Mouse (Mus musculus): ENCODE data around the gene 1700034I23Rik. TPM values are rescaled to one million over a fixed set of nuclear protein-coding genes. Genes with fewer than 3 reads are reported as not detected.
A peak's percentile ranks its signal among the peaks of the same experiment; 100 is the strongest.
"Not testable (repeated sequence)": the region's sequence is repeated elsewhere in the genome, so short reads cannot be mapped to it uniquely, and the experiment has no call there.

The 1700034I23Rik gene
- total RNA-seq (2015) (not detected in 2 replicates), total RNA-seq (2017) (0.26 TPM in 1 of 2 replicates, not detected in the other)

DNA sequence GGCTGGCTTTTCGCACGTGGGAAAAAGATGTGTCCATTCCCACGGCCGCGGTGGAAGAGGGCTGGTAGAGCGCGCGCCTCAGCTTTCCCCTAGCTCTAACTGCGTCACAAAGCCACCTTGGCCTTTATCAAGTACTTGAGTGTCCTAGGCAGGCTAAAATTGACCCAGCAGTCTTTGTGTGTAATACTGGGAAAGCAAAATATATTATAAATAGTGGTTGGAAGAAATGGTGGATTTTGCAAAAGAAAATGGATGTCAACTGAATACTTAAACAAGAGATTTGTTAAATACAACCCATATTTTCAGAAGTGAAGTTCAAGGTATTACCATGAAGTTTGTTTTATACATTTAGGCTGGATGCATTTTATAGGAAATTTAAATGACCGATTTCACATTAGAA is at the start of gene 1700034I23Rik:
1700034I23Rik (minus strand) TSS at position 101 of the 400 bp plus-strand sequence.
- ATAC-seq (ENCODE audit: poor library complexity, severe bottlenecking), result not testable (repeated sequence)

GRCm38 (mm10) chr3:40951365-40951764 is 49.0 kb upstream of the 1700034I23Rik start:
- ATAC-seq (ENCODE audit: poor library complexity, severe bottlenecking), result no peak

DNA sequence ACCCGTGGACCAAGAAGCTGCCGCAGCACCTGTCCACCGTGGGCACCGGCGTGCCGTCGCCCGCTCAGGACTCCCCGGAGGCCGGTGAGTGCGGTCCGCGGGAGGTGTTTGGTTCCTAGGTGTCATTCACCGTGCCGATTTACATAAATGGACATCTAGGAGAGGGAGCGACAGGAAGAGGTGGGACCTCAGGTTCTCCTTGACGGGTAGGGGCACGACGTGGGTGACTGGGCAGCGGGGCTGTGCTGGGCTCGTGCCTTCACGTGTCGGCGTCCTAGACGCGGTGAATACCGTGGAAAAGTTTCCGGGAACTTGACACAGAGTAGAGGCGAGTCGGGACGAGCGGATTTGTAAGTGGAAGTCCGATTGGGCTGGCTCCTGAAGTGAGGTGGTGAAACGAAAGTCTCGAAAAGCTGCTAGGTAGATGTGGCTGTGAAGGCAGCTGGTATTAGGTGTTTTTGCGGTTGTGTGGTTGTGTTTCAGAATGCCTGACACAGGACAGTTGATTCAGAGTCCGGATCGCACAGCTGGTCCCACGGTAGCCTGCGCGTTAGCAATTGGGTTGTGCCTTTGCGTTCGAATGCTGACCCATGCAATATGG is 48.4 kb upstream of the 1700034I23Rik start:
- peak; percentile 38 for ATAC-seq (ENCODE audit: poor library complexity, severe bottlenecking)

DNA sequence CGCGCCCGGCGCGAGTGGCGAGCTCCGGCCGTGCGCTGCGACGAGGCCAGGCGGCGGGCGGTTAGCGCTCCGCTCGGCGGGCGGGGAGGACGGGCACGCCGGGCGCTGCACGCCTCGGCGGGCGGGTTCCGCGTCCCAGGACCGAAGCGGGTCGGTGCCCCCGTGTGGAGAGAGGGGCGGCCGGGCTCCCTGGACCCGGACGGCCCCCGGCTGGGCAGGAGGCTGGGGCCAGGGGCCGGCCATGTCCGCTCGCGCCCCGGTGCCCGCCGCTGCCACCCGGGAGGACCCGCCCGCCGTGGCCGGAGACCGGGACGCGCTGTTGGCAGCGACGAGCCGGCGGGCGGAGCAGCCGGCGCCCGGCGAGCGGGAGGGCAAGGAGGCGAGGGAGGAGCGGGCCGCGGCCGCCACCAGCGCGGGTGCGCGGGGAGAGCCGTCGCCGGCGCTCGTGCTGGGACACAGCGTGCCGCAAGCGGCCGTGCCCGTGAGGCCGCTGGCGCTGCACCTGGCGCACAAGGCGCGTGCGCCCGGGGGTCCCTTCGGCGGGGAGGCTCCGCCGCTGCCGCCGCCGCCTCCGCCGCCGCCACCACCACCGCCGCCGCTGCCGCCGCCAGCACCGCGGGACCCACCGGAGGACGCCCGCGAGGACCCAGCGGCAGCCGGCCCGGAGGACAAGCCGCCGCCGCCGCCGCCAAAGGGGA is 47.7 kb upstream of the 1700034I23Rik start:
- ATAC-seq (ENCODE audit: poor library complexity, severe bottlenecking), result no peak

DNA sequence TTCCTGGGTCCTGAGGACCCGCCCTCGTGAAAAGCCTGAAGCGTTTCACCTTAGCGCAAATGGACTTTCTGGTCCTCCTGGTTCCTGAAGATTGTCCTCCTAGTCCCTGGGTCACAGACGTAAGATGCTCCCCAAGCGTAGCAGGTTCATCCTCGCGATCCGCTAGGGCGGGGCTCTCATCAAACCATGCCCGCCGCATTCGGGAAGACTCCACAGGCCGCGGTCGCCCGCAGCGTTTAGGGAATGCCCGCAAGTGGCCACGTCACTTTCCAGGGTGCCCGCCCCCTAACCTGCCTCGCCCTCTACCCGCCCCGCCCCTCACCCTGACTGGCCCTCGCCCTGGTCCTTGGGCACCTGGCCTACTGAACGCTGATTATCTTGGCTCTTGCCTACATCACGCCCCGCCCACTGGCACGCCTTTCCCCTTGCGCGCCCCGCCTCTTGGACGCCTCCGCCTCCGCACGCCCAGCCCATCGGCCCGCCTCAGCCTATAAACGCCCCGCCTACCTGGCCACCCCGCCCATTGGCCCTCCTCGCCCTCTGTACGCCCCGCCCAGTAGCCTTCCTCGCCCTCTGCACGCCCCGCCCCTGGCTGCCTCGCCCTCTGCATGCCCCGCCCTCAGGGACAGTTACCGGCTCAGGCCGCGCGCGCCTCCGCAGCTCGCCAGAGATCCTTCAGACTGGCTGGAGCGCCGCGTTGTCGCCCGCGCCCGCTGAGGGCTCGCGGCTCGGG is 47.0 kb upstream of the 1700034I23Rik start, which contains the start of gene Larp1b:
Larp1b (plus strand) TSS at position 659 of the 733 bp plus-strand sequence.
- peak; percentile 91 for ATAC-seq (ENCODE audit: poor library complexity, severe bottlenecking)

DNA sequence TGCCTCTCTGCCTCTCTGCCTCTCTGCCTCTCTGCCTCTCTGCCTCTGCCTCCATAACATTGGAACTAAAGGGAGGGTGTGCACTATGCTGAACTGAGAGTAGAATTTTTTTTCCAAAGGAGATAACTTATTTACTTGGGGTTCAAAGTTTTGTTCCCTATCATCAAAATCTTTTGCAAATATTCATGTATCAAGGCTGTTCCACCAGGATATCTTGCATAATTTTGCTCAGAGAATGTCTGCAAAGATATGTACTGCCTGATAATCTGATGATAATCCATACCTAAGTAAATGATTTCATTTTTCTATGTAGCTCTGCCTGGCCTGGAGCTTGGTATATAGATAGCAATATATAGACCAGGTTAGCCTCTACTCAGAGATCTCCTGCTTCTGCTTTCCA is 36.7 kb upstream of the 1700034I23Rik start:
- ATAC-seq (ENCODE audit: poor library complexity, severe bottlenecking), result no peak

DNA sequence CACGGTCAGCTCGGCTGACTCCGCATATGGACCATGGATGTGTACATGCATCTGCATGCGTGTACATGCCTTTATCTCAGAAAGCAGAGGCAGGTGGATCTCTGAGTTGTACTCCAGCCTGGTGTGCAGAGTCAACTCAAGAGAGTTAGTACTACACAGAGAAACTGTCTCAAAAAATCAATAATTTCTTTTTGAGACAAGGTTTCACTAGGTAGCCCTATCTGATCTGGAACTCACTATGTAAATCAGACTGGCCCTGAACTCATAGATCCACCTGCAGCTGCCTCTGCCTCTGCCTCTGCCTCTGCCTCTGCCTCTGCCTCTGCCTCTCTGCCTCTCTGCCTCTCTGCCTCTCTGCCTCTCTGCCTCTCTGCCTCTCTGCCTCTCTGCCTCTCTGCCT is 36.2 kb upstream of the 1700034I23Rik start:
- ATAC-seq (ENCODE audit: poor library complexity, severe bottlenecking), result no peak

DNA sequence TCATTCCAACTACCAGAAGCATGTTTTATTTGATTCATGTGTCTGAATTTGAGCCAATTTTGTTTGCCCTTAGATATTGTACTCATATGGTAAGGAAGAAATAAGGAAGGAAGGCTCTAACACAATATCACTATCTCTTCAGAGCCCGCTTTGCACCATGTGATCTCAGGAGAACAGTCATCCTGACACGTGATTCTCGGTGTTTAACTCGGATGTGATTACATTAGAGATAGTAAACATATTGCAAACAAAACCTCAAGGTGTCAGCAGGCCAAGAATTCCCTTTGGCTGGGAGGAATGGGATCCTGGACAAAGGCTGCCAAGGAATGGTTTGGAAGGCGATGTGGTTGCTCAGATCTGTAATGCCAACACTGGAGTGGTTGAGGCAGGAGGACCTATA is 35.8 kb upstream of the 1700034I23Rik start:
- no peak for ATAC-seq (ENCODE audit: poor library complexity, severe bottlenecking)

- peak; percentile 51 for ATAC-seq (ENCODE audit: poor library complexity, severe bottlenecking)
These were observed 8.0 kb downstream of the 1700034I23Rik start for GRCm38 (mm10) chr3:40894336-40894735.

DNA sequence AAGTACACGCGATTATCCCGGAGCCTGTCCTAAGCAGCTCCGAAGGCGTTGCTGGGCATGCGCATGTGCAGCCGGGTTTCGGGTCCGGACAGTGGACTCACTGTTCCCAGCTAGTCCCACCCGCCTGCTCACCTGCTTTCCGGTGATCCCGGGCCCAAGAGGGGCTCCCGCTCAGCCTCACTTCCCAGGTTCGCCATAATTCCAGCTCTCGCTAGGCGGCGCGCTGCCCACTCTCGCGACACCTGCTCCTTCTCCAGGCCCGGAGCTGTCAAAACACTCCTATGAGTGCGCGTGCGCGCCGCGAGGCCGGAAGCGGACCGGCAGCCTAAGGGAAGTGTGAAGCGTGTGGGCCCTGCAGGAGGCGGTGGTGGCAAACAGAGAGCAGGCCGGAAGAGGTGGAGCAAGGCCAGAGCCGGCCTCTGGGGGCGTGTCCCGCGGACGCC is 8.5 kb downstream of the 1700034I23Rik start:
- ATAC-seq (ENCODE audit: poor library complexity, severe bottlenecking), result peak; percentile 95

GRCm38 (mm10) chr3:40853123-40853738 is 49.1 kb downstream of the 1700034I23Rik start:
- not testable (repeated sequence) for ATAC-seq (ENCODE audit: poor library complexity, severe bottlenecking)

Other genes with a start within 250 kb of the 1700034I23Rik start
- not detected in 2 replicates for gene Slc25a31, start 193.7 kb downstream of the 1700034I23Rik start, total RNA-seq (2015)
- not detected in 2 replicates for gene Slc25a31, start 193.7 kb downstream of the 1700034I23Rik start, total RNA-seq (2017)
- gene Hspa4l, start 158.0 kb downstream of the 1700034I23Rik start, total RNA-seq (2015), result 33.4 and 40.1 TPM in 2 replicates
- gene Hspa4l, start 158.0 kb downstream of the 1700034I23Rik start, total RNA-seq (2017), result 46.1 and 46.7 TPM in 2 replicates
- gene Plk4, start 102.5 kb downstream of the 1700034I23Rik start, total RNA-seq (2015), result 63.2 and 77.6 TPM in 2 replicates
- 67.1 and 93.7 TPM in 2 replicates for gene Plk4, start 102.5 kb downstream of the 1700034I23Rik start, total RNA-seq (2017)
- 16.3 and 17.0 TPM in 2 replicates for gene Mfsd8, start 55.7 kb downstream of the 1700034I23Rik start, total RNA-seq (2015)
- gene Mfsd8, start 55.7 kb downstream of the 1700034I23Rik start, total RNA-seq (2017), result 5.7 and 7.1 TPM in 2 replicates
- gene Abhd18, start 55.6 kb downstream of the 1700034I23Rik start, total RNA-seq (2015), result 6.2 and 8.1 TPM in 2 replicates
- 5.3 and 5.7 TPM in 2 replicates for gene Abhd18, start 55.6 kb downstream of the 1700034I23Rik start, total RNA-seq (2017)
- gene Larp1b, start 47.3 kb upstream of the 1700034I23Rik start, total RNA-seq (2015), result 24.3 and 28.5 TPM in 2 replicates
- gene Larp1b, start 47.3 kb upstream of the 1700034I23Rik start, total RNA-seq (2017), result 33.7 and 93.0 TPM in 2 replicates
- 14.8 and 19.6 TPM in 2 replicates for gene Pgrmc2, start 180.5 kb upstream of the 1700034I23Rik start, total RNA-seq (2015)
- gene Pgrmc2, start 180.5 kb upstream of the 1700034I23Rik start, total RNA-seq (2017), result 9.1 and 11.7 TPM in 2 replicates